Mouse (Mus musculus) urinary bladder, adult 18-20 months (tissue): ENCODE measurements around the gene Tpbpa.
A peak's percentile ranks its signal among the peaks of the same experiment; 100 is the strongest.
"Not testable (repeated sequence)": the region's sequence is repeated elsewhere in the genome, so short reads cannot be mapped to it uniquely, and the experiment has no call there.

ENCODE experiments used
- DNase-seq, 2 experiments: peaks; one replicate each; pipeline ENCODE4 v3.0.0; 2022; ENCODE audit warnings: low spot score in 2 of 2, mixed read lengths in 2 of 2

Gene Tpbpa

DNA sequence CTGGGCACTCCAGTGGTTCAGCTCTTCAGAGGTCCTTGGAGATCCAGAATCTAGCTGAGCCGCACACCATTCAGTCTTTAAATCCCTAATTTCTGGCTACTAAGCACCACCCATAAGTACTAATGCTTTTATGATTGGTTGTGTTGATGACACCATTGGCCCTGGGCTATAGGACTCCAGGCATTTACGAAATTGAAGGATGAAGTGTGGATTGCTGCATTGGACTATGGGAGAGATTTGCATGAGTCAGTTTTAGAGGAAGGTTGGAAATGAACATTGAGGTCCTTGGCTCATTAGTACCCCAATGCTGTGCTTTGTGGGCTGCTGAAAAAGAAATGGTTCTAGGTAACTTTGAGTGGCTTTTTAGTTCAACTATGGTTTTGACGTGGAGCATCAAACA lies at the start of gene Tpbpa:
TSS of gene Tpbpa (minus strand) at position 101 of the 400 bp plus-strand sequence.
- not testable (repeated sequence) for DNase-seq

- not testable (repeated sequence) for DNase-seq
These were observed 45.1 kb upstream of the Tpbpa start for GRCm38 (mm10) chr13:60986915-60987314.

DNA sequence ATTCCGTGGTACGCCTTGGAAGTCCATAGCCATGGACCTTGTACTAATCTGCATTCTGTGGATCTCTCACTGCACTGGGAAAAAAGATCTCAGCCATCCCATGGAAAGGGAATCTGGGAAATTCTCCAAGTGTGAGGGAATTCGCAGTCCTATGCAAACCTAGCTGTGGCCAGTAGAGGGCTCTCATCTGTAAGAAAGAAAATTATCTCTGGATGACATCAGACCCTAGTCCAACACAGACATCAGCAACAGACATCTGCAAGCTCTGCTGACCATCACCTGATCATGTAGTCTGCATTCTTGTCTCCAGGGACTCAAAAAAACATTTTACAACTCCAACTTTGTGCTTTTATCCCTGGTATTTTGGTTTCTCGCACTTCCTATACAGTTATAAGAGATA lies 30.5 kb upstream of the Tpbpa start:
- DNase-seq, result not testable (repeated sequence)

- peak in 1 of 2 experiments; percentile 3 for DNase-seq
These were observed 22.2 kb upstream of the Tpbpa start for GRCm38 (mm10) chr13:60963985-60964384.

- DNase-seq, result no peak
These were observed 19.9 kb upstream of the Tpbpa start for GRCm38 (mm10) chr13:60961706-60962105.

- peak in 1 of 2 experiments; percentile 0 for DNase-seq
These were observed 5.3 kb downstream of the Tpbpa start, which contains the start of the genes Gm49391 and Ctla2a for GRCm38 (mm10) chr13:60936500-60936901. Gene Gm49391, minus strand, starts transcription at chr13:60936571. Gene Ctla2a, minus strand, starts transcription at chr13:60936625.

DNA sequence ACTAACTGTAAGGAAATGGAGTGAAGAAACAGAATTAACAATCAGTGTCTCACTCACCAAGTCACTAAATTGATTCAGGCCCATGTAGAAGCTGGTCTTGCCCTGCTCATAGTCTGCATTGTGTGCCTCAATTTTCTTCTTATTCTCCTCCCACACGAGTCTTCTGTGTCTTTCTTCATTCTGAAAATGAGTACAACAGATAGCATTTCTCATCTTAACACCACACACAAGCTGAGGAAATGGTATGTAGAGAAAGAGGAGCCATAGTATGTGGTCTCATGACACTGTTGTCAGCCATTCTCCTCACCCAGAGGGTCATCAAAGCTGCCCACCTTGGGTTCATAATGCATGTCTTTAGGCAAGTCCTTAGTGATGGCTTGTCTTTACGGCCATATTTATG lies 6.3 kb downstream of the Tpbpa start, which contains the start of gene Gm49393:
TSS of gene Gm49393 (minus strand) at position 101 of the 400 bp plus-strand sequence.
- not testable (repeated sequence) for DNase-seq

- not testable (repeated sequence) for DNase-seq
These were observed 37.0 kb downstream of the Tpbpa start, which contains the start of gene Tpbpb for GRCm38 (mm10) chr13:60904780-60905179. Gene Tpbpb, minus strand, starts transcription at chr13:60904880.

DNA sequence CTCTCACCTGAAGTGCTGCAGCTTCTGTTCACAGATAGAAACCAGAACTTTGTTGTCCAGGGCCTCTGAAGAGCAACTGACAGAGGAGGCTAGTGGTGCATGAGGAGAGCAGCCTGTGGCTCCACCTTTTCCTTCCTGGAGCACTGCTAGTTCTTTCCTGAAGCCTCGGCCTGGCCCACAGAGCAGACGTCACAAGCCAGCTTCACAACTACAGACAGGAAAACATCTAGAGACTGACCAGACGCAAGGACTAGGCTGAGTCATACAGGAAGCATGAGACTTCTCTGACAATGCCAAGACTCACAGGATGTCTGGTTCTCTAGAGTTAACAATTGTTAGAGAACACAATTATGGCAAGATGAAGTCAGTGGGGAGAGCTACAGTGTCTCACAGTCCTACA lies 44.5 kb downstream of the Tpbpa start, which contains the start of gene Ctla2b:
TSS of gene Ctla2b (minus strand) at position 120 of the 400 bp plus-strand sequence.
- DNase-seq, result peak in 1 of 2 experiments; percentile 28

- not testable (repeated sequence) for DNase-seq
These were observed 45.0 kb downstream of the Tpbpa start, which contains the start of gene Gm49392 for GRCm38 (mm10) chr13:60896794-60897193. Gene Gm49392, minus strand, starts transcription at chr13:60896894.

- DNase-seq, result no peak
These were observed 46.2 kb downstream of the Tpbpa start for GRCm38 (mm10) chr13:60895406-60896160.

- DNase-seq, result no peak
These were observed 49.5 kb downstream of the Tpbpa start for GRCm38 (mm10) chr13:60892301-60892700.
